Mouse (Mus musculus) lung, postnatal 0 days (tissue): ENCODE measurements at regions not wholly inside any gene's neighbourhood (a gene's known extent, or its start where the extent isn't known, plus 50 kb on each side); places are given as distances from the start of the nearest gene placed in this dataset.

Source experiments
- CTCF ChIP-seq: IDR thresholded peaks from 2 replicates; pipeline ENCODE4 v1.5.1; 2016; ENCODE audit warnings: antibody characterized with exemption, mild to moderate bottlenecking
- EP300 ChIP-seq: IDR thresholded peaks from 2 replicates; pipeline ENCODE4 v1.6.1; 2016; ENCODE audit warnings: antibody characterized with exemption, mild to moderate bottlenecking, control low read depth

DNA sequence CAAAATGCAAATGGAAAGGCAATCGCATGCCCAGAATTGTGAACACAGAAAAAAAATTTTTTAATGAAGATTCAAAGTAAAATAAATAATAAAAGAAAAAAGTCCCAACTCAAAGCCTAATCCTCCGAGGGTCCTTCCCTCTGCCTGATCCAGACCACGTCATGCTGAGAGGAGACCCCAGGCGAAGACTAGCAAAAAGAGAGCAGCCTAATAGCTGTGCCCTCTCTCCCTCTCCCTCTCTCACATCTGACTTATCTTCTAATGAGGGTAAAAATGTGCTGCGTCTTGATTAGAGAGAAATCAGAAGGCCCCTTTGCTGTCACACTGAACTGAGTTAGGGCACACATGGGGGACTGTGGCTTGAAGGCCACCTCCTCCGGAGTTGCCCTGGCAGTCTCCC, 163.1 kb upstream of the Nectin1 start:
- TF ChIP-seq EP300 (no peak), CTCF (no peak)
